Mouse (Mus musculus) spleen, postnatal 4 days (tissue): ENCODE data around the gene Aldh1b1.

Source experiments
- DNase-seq, 2 experiments: peaks; one replicate each; pipeline ENCODE4 v3.0.0; 2022; ENCODE audit warnings: low spot score in 2 of 2

Gene Aldh1b1

GRCm38 (mm10) chr4:45826275-45827040, 27.6 kb downstream of the Aldh1b1 start, which contains the start of gene Igfbpl1:
Gene Igfbpl1, minus strand, starts transcription at chr4:45826923.
- DNase-seq: no peak

DNA sequence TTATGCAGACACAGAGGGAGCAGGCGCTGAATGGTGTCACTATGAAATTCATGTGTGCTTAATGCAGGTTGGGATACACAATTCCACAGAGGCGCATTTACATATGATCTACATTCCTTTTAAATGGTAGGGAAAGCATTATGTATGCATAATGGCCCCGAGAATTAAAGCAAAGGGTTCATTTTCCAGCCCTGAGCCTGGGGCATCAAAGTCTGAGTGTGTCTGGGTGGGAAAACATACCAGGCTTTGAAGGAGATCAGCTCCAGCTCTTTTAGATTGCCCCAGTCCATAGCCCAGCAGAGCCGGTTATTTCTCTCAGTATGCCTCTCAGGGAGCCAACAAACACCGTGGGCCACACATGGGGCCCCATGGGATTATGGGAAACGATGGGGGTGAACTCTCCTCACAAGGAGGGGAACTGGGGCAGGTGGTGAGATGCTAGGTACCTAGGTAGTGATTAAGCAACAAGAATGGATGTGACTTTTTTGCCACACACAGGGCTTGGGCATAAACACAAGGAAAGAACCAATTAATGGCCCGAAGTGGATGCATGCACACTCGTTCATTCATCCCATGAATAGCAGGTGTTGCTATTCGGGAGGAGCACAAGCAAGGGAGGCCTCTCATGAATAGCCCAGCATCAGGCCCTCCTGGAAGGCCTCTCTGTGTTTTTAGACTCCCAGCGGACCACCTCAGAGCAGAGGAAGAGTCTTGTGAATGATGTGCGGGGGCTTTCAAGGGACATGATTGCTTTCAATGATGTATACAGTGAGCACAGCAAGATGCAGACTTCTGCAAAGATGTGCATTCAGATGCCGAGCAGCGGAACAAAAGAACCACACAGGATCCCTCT, 31.3 kb downstream of the Aldh1b1 start:
- no peak for DNase-seq

DNA sequence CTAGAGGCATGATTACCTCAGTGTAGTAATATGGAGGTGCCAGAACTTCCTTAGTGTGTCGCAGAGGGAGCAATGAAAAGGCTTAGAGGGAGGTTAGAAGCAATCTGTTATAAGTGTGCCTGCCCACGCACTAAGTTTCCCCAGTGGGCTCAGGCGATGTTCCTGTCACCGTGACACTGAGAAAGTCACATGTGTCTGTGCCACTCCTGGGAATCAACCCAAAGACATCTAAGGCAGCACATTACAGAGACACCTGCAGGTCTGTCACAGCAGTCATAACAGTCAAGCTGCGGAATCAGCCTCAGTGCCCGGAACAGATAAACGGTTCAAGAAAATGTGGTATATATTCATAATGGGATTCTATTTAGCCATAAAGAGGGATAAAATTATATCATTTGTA, 33.2 kb downstream of the Aldh1b1 start:
- no peak for DNase-seq

GRCm38 (mm10) chr4:45833461-45833860, 34.6 kb downstream of the Aldh1b1 start:
- no peak for DNase-seq

GRCm38 (mm10) chr4:45844355-45844754, 45.5 kb downstream of the Aldh1b1 start:
- no peak for DNase-seq

DNA sequence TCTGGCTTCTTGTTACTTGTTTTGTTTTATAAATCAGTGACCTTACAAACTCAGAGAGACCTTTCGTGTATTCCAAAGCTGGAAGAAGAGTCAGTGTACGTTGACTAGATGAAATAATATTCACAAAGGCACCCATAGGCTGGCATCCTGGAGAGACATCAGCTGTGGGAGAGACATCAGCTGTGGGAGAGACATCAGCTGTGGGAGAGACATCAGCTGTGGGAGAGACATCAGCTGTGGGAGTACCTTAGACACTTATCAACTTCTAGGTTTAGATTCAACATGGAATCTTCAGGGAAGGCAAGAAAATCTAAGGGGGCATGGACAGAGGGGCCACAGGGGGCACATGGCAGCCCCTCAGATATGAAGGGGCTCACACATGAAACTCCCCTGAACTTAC, 47.4 kb downstream of the Aldh1b1 start:
- DNase-seq: no peak

DNA sequence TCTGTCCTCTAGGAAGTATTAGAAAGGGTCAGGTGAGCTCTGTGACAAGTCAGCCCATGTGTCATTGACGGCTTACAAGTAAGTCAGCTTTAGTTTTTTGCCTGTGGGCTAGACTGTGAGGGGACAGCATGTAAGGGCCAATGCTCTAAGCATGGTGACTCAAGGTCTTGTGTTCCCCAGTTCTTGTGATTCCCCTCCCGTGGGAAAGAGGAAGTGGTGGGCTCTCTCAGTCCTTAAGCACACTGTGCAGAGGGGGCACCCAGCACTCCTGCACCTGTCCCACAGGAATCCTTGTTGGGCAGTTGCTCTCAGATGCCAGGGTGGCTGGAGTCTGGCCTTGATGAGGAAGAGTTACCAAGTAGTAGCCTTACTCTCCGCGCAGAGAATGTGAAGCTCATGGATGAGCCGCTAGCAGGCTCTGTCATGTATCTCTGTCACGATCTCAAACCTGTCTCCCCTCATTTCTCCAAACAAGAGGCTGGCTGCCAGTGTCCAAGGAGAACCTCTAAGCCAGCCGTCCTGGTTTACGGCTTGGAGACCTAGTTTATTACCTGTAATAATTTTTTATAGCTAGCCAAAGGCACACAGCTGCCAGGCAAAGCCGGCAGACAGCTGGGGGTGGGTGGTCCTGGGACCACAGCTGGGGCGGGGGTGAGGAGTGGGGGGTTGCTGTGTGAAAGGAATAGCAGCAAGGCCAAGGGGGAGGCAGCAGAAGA, 49.4 kb downstream of the Aldh1b1 start, which contains the start of gene Stra6l:
Stra6l (plus strand) TSS at position 556 of the 716 bp plus-strand sequence.
- no peak for DNase-seq

GRCm38 (mm10) chr4:45848825-45849156, 50.0 kb downstream of the Aldh1b1 start:
- no peak for DNase-seq

DNA sequence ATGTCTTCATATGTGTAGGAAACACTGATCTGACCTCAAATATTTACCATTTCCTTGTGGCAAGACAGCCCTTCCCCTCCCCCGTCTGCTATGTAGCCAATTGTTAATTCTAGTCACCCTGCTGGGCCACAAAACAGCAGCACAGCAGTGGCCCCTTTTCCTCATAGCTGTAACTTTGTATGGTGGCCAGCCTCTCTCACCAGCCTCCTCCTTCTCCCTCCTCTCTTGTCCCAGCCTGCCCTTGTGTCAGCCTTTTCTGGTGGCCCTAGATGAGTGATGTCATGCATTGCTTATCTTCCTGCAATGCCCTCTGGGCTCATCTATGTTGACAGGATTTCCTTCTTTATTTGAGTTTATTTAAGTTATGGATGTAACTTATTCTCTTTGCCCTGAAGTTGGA, 50.6 kb downstream of the Aldh1b1 start:
- DNase-seq: no peak

- DNase-seq: no peak
These were observed 52.8 kb downstream of the Aldh1b1 start for GRCm38 (mm10) chr4:45851640-45852051.

GRCm38 (mm10) chr4:45853496-45854246, 54.8 kb downstream of the Aldh1b1 start:
- DNase-seq: no peak
